Mouse (Mus musculus) ovary, postnatal 36 days (tissue): ENCODE results near the gene BC051019.
A peak's percentile ranks its signal among the peaks of the same experiment; 100 is the strongest.

Source experiments
- DNase-seq: peaks from one replicate; pipeline ENCODE4 v3.0.0; 2022; ENCODE audit warnings: low spot score, mixed read lengths

BC051019 gene

DNA sequence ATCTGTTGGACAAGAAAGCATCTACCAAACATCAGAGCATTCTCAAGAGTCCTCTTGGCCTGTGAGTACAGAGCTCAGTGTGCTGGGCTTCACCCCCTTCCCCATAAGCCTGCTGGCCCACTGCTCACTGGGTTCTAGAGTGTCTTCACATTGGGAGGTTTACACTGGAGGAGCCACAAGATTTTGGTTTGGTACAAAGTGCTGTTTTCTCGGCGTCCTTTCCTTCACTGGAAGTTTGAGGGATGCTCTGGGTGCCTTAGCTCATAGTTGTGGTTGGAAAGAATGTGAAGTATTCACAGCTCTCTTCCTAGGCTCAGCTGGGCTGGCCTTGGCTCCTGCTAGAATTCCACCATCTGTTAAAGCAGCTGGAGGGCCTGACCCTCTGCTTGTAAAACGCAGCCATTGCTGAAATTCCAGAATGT, 14.7 kb downstream of the BC051019 start:
- DNase-seq: no peak

DNA sequence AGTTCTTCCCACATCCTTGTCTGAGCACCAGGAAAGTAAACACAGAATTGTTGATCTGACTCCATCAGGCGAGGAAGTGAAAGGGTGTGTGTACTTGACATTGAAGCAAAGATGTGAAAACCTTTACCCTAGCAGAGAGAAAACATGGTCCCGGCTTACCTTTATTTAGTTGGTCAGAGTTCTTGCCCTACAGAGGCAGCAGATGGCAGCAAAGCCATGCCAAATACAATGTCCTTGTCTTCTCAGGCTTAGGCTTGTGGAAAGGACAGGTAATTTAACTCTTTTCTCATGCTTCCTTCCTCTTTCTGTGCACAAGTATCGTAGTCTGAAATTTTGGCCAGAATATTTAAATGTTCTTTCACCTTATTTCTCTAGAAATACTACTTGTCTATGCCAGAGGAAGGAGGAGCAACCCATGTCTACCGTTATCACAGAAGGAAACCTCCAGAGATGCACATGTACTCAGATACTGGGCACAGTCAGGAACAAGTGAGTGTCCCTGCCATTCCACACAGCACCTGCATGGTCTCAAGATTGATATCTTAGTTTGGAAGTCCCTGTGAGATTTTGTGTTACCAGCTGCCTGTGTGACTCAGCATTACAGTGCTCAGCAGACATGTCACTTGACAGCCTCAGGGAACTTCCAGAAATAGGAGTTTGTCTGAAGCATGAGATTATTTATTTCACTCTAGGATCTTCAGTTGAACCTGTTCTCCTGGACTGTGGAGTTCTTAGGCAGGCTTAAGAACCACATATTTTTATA, 16.4 kb downstream of the BC051019 start:
- no peak for DNase-seq

DNA sequence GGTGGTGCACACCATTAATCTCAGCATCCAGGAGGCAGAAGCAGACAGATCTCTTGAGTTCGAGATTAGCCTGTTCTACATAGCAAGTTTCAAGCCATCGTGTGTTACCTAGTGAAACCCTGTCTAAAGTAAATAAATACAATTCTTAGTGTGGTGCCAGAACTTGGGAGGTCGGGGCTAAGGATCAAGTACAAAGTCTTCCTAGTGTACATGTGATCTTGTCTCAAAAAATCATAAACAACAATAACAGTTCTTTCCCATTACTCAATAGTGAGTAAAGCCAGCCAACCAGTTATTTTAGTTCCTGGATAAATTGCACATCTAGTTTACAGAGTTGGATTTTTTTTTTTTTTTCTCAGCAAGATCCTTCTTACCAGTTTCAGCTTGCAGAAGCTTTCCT, 19.2 kb downstream of the BC051019 start:
- DNase-seq: no peak

DNA sequence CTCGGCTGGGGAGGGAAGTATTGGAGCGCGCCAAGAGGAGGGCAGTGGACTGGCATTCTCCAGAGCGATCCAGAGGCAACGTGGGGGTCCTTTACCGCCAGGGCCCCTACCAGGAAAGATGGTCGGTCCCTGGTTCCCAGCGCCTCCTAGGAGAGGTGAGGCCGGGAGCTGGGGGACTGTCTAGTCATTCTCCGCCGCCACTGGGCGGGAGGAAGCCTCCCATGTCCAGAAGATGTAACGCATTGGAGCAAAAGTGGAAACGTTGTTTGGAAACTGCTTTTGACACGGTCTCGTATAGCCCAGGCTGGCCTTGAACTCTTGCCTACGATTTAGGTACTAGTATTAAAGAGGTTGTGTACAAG, 19.7 kb downstream of the BC051019 start:
- no peak for DNase-seq

DNA sequence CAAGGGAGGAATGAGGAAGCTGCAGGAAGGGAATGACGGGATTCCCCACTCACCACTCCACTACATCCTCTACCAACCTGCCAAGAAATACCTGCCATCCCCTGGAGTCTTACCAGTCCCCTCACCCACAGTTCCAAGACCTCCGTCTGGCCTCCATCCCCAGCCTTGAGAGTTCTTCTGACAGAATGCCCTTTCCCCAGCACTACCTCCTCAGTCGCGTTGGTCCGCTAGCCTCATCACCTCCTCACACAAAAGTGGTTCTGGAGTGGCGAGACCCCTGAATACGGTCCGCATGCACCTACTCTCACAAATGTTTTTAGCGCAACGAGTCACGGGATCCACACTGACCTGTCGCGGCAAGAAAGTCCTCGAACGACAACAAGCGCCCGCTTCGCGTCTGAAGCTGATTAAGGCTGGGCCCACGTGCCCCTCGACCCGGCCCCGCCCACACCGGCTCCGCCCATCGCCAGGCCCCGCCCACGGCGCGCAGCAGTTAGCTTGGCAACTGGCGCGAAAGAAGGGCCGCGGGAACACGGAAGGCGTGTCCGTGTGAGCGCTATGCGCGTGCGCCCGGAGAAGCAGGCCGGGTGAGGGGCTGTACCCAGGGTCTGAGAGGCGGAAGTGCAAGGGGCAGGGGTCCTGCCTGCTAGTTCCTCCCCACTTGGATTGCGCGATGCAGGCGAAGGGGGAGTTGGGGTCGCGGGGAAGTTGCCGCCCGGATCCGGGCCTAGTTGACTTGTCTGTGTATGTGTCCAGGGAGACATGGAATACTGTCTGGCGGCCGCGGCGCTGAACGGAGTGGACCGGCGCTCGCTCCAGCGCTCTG, 20.2 kb downstream of the BC051019 start, which contains the start of the genes St5 and Akip1:
St5 (minus strand) TSS at position 416 of the 826 bp plus-strand sequence.
Akip1 (plus strand) TSS at position 501 of the 826 bp plus-strand sequence.
- peak; percentile 97 for DNase-seq

DNA sequence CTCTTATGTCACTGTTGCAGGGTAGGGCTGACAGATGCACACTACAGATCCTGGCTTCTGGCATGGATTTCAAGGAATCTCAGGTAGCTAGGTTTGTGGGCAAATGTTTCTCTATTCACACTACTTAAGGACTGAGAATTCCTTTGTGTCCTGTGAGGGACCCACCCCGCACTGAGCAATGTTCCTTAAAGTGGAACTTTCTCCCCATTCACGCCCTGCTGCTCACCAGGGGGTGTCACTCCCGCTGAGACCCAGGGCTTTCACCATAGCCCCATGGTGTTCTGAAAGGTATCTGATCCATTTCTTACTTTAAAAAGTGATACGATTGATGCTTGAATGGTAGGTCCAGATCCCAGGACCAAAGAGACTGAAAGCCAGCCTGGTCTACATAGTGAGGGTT, 20.9 kb downstream of the BC051019 start:
- no peak for DNase-seq

DNA sequence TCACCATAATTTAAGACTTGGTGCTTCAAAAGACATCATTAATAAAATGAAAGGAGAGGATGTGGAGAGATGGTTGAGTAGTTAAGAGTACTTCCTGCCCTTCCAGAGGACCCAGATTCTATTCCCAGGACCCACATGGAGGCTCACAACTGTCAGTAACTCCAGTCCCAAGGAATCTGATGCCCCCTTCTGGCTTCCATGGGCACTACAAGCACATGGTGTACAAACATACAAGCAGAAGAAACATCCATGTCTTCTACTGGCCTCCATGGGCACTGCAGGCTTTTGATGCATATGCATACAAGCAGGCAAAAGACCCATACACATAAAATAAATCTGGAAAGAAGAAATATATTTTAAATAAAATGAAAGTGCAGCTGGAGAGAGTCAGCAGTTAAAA, 23.4 kb downstream of the BC051019 start:
- DNase-seq: no peak

DNA sequence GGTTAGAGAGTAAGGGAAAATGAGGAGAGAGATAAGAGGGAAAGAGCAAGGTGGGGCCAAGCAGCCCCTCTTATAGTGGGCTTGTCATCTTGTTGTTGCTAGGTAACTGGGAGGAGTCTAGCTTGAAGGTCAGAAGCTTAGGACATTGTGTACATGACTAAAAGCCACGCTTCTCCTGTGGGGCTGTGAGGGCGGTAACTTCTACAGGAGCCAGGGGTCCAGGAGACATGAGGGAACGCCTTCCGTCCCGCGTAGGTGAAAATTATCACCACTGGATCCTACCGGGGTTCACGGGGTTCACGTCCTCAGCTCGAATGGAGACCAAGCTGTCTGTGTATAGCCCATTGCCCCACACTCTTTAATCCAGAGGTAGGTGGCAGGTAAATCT, 28.3 kb downstream of the BC051019 start:
- no peak for DNase-seq

DNA sequence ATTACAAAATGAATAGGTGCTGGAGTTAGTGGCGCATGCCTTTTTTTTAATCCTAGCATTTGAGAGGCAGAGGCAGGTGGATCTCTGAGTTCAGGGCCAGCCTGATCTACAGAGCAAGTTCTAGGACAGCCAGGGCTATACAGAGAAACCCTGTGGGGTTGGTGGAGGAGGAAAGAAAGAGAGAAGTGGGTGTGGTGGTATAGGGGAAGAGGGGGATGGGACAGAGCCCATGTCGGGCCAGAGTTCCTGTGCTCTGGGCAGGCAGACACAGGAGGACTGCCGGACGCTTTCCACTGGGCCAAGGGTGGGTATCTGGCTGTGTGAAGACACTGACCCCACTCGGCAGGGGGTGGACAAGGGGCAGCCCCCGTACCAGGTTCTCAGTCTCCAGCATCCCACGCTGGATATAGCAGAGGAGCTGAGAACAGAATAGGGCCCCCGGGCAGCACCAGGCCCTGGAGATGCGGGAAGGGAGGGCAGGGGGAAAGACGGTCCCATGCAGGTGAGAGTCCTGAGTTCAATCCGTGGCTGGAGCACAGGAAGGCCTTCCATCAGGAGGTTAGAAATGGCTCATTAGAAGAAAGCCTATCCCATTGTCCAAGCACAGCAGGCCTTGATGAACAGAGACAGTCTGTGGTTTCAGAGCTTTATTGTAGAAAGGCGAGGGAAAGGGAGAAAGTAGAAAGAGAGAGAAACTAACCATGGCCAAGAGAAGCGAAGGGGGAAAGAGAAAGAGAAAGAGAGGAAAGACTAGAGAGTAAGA, 28.9 kb downstream of the BC051019 start:
- no peak for DNase-seq

DNA sequence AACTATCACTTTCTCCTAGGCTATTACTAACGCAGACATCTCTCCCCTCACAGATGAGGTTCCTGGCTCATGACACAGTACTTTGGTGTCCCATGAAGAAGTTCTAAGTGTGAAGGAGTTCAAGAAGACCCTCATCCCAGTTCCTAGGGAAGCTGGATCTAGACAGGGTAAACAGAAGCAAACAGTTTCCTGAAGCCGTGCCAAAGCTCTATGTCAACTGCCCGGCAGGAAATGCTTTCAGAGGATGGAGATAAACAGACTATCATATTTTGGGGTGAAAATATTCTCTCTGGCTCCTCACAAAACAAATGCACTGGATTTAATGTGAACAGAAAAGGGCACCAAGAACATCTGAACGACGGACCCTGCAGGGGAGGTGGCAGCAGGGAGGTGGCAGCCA, 32.7 kb downstream of the BC051019 start:
- DNase-seq: no peak

DNA sequence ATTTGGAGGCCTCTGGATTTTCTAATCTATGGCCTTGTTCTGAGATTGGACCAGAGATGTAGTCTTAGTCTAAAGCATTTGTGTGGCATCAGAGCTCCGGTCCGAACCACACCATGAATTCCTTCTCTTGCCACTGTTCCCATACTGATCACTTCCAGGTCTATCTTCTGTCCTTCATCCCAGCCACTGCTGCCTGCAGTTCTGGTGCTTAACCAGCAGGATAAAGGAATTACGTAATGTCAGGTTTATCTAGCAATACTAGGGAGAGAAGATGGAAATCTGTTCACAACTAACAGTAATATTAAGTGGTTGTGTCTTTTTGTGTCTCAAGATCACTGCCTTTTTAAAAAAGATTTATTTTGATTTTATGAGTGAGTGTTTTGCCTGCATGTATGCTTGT, 33.5 kb downstream of the BC051019 start:
- no peak for DNase-seq

DNA sequence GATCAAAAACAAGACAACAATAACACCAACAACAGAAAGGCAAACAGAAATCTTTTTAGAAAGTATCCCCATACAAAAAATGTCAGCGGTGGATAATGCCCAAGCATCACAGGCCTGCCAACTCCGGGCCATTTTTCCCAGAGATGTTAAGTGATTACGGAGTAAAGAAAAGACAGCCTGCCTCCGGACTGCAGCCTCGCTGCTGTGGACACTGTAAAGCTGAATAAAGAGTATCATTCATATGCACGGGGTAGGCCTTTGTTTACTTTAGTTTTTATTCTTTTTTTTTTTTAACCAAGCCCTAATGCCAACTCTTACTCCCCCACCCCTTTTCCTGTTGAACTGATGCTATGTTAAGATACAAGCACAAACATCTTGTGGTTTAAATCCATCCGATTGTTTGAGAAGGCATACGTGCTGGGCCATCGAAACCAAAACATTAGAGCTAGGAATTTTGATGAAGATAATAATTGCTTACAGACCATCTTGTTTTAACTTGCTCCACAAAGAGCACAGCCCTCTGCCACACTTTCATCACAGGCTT, 37.0 kb downstream of the BC051019 start:
- DNase-seq: no peak

DNA sequence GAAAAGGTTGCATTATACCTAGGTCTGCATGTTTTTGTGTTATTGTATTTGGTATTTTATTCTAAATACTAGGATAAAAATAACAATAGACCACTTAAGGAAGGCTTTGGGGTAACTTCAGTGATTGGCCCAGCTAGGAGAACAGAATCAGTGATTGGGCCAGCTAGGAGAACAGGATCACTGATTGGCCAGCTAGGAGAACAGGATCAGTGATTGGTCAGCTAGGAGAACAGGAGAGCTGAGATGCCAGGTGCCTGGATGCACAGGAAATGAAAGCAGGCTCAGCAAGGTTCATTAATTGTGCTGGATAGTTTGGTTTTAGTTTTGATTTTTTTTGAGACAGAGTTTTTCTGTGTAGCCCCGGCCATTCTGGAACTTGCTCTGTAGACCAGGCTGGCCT, 42.8 kb downstream of the BC051019 start:
- DNase-seq: no peak

DNA sequence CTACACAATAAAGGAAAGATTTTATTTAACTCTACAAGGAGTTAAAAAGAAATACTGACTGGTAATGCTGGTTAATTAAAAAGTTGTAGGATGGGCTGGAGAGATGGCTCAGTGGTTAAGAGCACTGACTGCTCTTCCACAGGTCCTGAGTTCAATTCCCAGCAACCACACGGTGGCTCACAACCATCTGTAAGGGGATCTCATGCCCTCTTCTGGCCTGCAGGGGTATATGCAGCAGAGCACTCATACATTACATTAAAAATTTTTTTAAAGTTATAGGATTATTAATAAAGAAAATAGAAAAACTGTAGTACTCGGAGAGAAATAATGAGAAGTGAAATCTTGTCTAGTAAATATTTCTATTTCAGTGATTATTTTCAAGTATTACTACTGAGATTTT, 43.4 kb downstream of the BC051019 start:
- no peak for DNase-seq

DNA sequence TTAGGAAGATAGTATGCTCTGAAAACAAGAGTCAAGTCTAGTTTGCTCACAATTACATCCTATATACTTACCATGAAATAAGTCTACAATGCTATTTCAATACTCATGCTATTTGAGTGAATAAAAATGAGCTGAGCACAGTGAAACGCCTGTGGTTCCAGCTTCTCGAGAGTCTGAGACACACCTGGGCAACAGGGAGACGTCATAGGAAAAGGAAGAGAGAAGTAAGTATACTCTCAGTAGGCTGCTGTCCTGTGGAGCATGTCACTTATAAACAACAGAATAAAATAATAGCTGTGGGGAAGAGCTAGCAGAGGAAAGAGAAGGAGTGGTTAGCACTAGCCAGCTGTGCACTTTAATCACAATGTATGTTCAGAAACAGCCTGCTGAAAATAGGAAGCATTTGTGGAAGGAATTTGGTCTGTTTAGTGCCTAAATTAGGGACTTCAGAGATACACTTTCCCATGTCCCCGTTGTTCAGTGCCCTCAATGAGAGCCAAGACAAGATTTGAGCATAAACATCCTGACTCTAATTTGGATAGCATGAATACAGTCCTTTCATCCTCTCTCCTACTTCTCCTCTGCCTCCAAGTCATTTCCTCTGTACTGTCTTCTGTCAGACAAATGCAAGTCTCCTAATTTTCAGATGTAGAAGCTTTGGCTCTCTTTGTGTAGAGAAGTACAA, 48.6 kb downstream of the BC051019 start:
- no peak for DNase-seq

DNA sequence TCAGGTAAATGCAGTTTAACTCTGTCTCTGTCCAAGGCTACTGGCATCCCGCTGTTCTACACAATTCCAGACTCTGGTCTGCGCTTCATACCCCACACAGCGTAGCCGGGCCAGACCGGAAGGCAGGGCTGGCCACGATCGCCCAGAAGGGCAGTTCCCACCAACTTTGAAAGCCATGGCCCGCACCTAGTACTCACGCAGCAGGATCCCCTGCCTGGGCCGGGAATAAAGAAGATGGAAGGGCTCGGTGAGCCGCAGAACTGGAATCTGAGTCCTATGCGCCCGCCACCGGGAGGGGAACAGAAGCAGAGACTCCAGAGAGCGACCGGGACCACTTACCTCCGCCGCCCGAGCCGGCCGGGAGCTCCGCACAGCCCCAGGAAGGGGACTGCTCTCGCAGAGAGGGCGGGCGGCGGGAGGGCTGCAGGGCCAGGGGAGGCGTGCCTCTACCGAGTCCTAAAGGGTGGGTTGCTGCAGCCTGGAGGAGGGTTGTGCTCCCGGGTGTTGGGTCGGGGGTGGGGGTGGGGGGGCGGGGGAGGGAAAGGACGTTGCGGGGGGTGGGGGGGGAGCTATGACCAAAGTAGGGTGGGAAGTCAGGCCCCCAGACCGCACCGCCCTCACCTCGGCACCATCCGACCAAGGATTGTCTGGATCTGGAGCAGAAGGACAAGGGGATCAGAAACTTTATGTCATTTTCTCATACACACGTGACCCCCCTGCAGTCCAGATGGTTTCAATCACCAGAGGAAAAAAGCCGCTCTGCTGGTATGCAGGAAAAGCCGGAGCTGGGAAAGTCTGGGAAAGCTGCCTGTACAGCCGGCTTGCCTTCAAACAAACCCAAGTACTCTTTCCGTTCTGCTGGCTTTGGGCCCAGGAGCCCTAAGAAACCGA, 51.8 kb downstream of the BC051019 start:
- peak; percentile 71 for DNase-seq

DNA sequence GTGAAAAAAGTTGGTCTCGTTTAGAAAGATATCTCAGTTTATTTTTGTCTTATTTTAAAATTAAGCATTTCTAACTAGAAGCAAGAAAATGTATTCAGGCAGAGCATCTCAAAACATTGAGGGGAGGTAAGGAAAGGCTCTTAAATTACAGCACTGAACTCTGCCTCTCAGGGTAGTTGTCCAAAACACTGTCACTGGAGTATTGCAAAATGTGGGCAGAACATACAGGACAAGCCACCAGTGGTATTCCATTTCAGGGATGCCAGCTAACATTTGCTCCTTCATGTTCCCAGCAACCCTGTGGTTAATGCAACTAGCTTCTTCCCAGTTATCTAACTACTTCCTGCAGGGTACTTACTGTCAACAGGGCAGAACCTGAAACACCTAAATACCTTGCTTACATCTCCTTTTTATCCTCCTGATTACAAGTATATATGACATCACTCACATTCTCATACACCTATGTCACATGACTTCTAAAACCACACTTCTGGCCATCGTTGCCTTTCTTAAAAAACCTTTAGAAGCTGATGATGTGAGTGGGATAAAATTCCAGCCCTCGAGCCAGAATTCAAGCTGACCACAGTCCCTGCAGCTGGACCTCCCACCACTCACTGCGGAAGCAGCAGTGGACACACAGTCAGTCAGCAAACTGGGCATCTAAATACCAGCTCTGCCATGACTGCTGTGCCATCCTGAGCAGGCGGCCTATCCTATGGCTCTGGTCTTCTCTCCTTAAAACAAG, 54.1 kb downstream of the BC051019 start:
- no peak for DNase-seq

DNA sequence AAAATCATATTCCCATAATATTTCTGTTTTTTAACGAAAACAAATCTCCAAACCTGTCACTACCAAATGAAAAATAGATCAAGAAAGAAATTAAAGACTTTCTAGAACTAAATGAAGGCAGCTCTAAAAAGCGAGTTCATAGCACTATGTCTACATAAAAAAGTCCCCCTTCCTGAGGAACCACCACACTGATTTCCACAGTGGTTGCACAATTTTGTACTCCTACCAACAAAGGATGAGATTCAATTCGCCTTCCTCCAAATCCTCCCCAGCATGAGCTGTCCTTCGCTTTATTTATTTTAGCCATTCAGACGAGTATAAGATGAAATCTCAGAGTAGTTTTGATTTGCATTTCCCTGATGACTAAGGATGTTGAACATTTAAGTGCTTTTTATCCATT, 57.0 kb downstream of the BC051019 start:
- no peak for DNase-seq

DNA sequence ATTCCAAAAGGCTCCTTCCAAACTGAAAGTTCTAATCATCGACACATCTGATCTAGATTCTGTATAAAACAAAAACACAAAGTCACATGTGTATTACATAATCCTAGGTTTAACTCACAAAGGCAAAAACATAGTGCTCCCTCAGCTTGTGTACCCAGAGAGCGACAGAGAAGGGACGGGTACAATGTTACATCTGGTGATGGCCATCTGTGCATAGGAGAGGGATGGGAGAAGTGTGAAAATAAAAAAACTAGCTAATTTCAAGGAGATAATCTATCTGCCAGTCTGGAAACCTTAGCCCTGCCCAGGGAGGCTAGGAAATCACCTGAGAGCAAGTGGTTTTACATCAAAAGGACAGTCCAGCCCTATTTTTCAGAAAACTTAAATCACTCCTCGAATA, 61.0 kb downstream of the BC051019 start:
- no peak for DNase-seq
